Mouse (Mus musculus) gastrocnemius, postnatal 10 days (tissue): ENCODE data around the gene Dmkn. TPM values are rescaled to one million over a fixed set of nuclear protein-coding genes. Genes with fewer than 3 reads are reported as not detected.

Source experiments
- DNase-seq: peaks from one replicate; pipeline ENCODE4 v3.0.0; 2021; ENCODE audit warnings: mixed read lengths
- total RNA-seq, 2 experiments: library from RNA; stranded (reverse); gene quantifications; 2 replicates each; pipeline ENCODE4 v1.2.3; 2021

The Dmkn gene
- total RNA-seq, 2 experiments from 2014 or later, result 0.33 TPM; not detected in 1

- no peak for DNase-seq
Observed at GRCm38 (mm10) chr7:30761769-30762352, 1.7 kb upstream of the Dmkn start.

- no peak for DNase-seq
Observed at GRCm38 (mm10) chr7:30765173-30765572, 1.6 kb downstream of the Dmkn start.

- no peak for DNase-seq
Observed at GRCm38 (mm10) chr7:30766408-30766807, 2.9 kb downstream of the Dmkn start.

DNA sequence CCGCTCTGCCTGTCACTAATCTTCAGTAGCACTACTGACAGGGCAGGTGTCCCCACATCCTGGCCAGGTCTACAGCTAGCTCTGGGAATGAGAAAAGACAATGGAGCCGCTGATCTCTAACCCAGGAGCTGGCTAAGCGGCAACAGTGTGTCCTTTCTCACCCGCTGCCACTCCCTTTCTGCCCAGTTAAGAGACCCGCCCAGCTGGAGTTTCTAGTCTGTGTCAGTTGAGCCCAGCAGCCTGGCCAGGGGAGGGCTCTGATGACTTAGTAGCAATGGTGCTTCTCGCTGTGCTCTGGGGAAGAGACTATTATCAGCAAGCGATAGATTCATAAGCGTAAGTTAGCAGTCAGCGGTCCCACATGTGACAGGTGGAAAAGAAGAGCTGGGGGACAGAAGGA, 5.7 kb downstream of the Dmkn start:
- no peak for DNase-seq

DNA sequence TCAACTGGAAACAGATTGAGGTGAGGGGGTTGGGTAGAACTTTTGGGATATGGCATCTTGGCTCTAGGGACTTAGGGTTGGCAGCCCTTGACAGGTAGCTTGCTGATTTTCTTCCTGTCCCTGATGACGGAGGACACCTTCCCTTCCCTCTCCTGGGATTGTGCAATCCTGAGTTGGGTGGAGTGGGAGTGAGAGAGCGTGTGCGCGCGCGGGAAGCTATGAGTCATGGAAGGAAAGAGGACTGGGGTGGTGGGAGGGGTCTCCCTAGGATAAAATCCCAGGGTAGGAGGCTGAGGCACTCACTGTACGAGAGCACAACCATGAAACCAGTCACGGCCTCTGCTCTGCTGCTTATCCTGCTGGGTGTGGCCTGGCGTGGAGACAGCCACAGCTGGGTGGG, 12.5 kb downstream of the Dmkn start:
- no peak for DNase-seq

DNA sequence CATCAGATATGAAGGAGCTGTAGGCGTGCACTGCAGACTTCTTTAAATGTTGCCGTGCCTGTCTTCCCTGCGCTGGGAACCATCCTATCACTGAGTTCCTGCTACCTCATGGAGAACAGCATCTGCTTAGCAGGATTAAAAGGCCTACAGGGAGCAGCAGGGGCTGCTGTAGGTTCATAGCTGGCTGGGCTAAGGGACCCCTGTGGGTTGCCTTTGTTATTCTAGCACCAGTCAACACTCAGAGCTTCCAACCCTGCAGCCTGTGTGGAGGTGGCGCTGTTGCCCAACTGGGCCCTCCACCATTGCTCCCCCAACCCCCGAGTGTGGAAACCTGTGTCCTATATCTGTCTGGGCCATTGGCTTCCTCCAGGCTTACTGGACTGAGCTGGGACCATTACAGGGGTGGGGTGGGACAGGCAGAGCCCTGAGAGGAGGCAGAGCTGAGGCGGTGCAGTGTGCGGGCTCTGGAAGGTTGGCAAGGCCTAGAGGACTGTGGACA, 13.6 kb downstream of the Dmkn start:
- DNase-seq, result no peak

GRCm38 (mm10) chr7:30777911-30778310, 14.4 kb downstream of the Dmkn start:
- DNase-seq, result no peak

DNA sequence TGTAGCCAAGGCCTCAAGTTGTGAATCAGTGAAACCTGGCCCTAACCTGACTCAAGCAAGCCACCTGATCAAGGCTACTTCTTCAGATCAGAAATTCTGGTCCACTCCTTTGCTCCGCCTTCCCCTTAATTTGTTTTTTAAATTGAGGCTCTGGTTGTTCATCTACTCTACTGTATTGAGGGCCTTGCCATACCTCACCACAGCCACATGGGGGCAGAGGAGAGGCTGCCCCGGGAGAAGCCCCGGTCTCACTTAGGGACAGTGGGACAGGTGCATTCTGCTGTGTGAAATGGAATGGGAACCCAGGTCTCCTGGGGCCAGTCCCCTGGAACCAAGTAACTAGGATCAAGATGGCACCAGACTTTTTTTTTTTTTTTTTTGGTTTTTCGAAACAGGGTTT, 18.2 kb downstream of the Dmkn start:
- DNase-seq, result no peak

- DNase-seq, result no peak
Observed at GRCm38 (mm10) chr7:30782658-30783057, 19.1 kb downstream of the Dmkn start.

GRCm38 (mm10) chr7:30785154-30785553, 21.6 kb downstream of the Dmkn start:
- DNase-seq, result no peak

DNA sequence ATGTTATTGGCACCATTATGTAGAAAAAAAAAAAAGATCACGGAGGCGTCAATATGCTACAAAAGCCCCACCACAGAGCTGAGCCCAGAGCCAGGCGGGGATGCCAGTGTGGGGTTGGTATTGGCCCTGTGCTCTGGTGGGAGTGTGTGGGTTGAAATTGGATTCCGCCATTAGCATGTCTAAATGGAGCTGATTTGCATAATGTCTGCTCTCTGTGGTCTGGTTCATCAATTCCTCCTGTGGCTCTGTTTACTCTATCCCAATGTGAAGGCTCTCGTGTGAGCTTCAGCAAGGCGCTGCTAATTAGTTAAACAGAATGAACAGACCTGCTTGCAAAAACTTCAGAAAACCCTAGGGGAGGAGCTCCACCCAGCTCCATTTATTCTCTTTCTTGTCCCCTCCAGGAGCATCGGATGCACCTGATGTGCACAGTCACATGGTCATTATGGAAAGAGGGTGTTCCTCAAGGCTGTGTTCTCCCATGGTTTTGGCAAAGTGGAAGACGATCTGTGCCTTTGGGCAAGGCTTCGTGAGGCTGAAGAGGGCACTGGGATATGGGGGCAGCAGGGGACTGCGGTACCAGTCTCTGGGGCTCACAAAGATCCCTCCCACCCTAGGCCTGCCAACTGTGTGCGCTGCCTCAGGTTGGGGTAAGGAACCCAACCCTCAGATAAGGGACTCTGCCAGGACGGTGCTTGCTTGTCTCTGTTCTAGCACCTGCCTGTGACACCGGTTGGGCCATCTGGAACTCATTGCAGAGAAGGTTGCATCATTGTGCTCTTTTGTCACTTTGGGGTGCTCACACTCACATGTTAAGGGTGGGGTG, 22.4 kb downstream of the Dmkn start:
- no peak for DNase-seq

GRCm38 (mm10) chr7:30787377-30788022, 23.9 kb downstream of the Dmkn start, which contains the start of gene Krtdap:
Krtdap (plus strand) TSS chr7:30787896.
- no peak for DNase-seq

- no peak for DNase-seq
Observed at GRCm38 (mm10) chr7:30790141-30790540, 26.6 kb downstream of the Dmkn start.

DNA sequence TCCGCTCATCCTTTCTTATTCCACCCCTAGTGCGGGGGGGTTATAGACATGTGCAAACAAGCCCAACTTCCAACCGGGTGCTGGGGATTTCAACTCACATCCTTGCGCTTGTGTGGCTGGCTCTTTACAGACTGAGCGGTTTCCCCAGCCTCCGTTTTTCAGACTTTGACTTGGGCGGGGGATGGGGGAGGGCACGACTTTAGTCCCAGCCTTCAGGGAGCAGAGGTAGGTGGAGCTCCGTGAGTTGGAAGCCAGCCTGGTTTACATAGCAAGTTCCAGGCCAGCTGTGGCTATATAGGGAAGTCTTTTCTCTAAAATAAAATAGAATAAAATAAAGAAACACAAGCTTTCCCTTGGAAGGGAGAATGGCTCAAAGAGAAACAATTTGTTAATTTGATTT, 28.4 kb downstream of the Dmkn start:
- no peak for DNase-seq

GRCm38 (mm10) chr7:30794921-30795320, 31.4 kb downstream of the Dmkn start:
- DNase-seq, result no peak

GRCm38 (mm10) chr7:30796790-30797189, 33.2 kb downstream of the Dmkn start:
- DNase-seq, result no peak

DNA sequence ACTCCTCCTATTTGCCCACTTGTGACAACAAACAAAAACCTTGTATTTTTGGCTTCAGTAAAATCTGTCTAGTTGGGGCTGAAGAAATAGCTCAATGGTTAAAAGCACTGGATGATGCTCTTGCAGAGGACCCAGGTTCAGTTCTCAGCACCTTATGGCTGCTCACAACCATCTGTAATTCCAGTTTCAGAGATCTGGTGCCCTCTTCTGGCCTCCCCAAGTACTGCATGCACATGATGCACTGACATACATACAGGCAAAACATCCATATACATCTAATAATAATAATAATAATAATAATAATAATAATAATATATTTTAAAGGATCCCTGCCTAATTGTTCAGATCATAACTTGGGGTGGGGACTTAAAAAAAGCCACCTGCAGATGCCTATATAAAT, 37.1 kb downstream of the Dmkn start:
- DNase-seq, result no peak

DNA sequence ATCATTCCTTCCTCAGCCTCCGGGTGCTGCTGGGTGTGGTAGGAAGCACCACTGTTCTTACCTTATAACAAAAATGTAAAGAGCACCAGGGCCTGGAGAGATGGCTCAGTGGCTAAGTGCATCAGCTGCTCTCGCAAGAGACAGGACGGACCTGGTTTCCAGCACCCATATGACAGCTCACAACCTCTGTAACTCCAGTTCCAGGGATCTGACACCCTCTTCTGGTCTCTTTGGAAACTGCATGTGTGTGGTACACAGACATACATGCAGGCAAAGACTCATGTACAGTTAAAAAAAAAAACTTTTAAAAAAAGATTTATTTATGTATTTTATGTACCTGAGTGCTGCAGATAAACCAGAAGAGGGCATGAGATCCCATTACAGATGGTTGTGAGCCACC, 39.7 kb downstream of the Dmkn start:
- no peak for DNase-seq

DNA sequence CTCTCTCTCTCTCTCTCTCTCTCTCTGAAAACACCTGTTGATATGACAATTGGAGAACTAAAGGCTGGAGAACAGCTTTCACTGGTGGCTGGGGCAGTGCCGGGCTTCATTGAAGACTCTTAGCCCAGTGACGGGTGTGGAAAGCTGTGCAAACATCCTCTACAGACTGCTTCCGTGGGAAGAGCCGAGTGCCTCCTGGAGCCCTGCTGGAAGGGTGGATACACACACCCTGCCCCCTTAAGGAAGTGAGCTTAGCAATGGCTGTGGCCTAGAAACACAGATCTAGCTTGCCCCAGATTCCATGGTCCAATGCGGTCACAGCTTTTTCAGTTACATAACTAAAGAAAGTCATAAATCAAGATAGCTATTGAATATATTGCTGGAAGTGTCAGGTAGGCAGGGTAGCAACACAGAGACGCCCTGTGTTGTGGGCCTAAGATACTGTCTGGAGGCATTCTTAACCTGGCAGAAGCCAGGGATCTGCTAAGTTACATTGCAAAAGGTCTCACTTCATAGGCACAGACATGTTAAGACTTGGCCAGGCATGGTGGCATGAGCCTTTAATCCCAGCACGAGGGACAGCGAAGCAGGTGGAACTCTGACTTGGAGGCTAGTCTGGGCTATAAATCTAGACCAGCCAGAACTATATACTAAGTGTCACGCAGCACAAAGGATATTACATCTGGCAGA, 40.6 kb downstream of the Dmkn start:
- no peak for DNase-seq

GRCm38 (mm10) chr7:30805924-30806323, 42.4 kb downstream of the Dmkn start:
- peak; percentile 38 for DNase-seq

DNA sequence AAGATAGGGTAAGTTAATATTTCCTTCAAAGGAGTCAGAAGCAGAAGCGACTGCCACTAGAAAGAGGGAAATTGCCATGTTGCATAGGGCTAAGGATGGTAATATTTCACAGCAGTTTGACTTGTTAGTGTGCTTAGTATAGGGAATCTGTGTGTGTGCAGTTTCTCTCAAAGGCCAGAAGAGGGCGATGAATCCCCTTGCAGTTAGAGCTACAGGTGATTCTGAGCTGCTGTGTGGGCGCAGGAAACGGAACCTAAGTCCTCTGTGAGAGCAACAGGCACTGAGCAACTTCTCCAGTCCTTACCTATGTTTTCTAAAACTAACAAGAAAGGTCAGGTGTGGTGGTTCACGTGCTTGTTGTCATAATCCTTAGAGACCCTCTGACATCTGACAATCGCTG, 46.8 kb downstream of the Dmkn start:
- DNase-seq, result no peak

- no peak for DNase-seq
Observed at GRCm38 (mm10) chr7:30811757-30812290, 48.3 kb downstream of the Dmkn start.
